Mouse (Mus musculus) kidney, postnatal 0 days (tissue): ENCODE data around the gene Ugt1a10. TPM values are rescaled to one million over a fixed set of nuclear protein-coding genes. Genes with fewer than 3 reads are reported as not detected.
A peak's percentile ranks its signal among the peaks of the same experiment; 100 is the strongest.
"Not testable (repeated sequence)": the region's sequence is repeated elsewhere in the genome, so short reads cannot be mapped to it uniquely, and the experiment has no call there.

Source experiments
- ATAC-seq: fragments of 200-750 bp; cut with Nextera tagmentation; replicated peaks from 2 replicates; pipeline ENCODE4 v1.8.0; 2017; ENCODE audit warnings: low read depth, moderate number of reproducible peaks, moderate TSS enrichment, moderate library complexity; ENCODE audit not compliant: low FRiP score
- DNase-seq: peaks from one replicate; pipeline ENCODE4 v3.0.0-alpha.2; 2016; ENCODE audit warnings: low spot score
- H3K27ac ChIP-seq: fragments of 300-500 bp; sonication (generic); 2 replicates; pipeline ENCODE4 v1.5.1; 2014; ENCODE audit warnings: mild to moderate bottlenecking
- H3K27me3 ChIP-seq: fragments of 300-500 bp; sonication (generic); 2 replicates; pipeline ENCODE4 v1.6.1; 2014; ENCODE audit warnings: low read length, mixed read lengths; ENCODE audit not compliant: insufficient read depth
- H3K36me3 ChIP-seq: fragments of 300-500 bp; sonication (generic); 2 replicates; pipeline ENCODE4 v1.6.1; 2014; ENCODE audit warnings: low read length, mixed read lengths; ENCODE audit not compliant: insufficient read depth
- H3K4me1 ChIP-seq: fragments of 300-500 bp; sonication (generic); replicated peaks from 2 replicates; pipeline ENCODE4 v1.6.1; 2014; ENCODE audit warnings: antibody characterized with exemption, low read length, mixed read lengths; ENCODE audit not compliant: insufficient read depth
- H3K4me2 ChIP-seq: fragments of 300-500 bp; sonication (generic); 2 replicates; pipeline ENCODE4 v1.6.1; 2014; ENCODE audit warnings: mild to moderate bottlenecking, low read length, moderate library complexity, mixed read lengths
- H3K4me3 ChIP-seq: fragments of 300-500 bp; sonication (generic); replicated peaks from 2 replicates; pipeline ENCODE4 v1.5.1; 2014; ENCODE audit warnings: low read depth, low read length
- H3K9ac ChIP-seq: fragments of 300-500 bp; sonication (generic); 2 replicates; pipeline ENCODE4 v1.6.1; 2014; ENCODE audit warnings: low read depth, low read length
- H3K9me3 ChIP-seq: fragments of 300-500 bp; sonication (generic); replicated peaks from 2 replicates; pipeline ENCODE4 v1.6.1; 2016; ENCODE audit warnings: low read length, inconsistent platforms, mixed read lengths
- CTCF ChIP-seq: IDR thresholded peaks from 2 replicates; pipeline ENCODE4 v1.5.1; 2016; ENCODE audit warnings: antibody characterized with exemption, low read depth, mild to moderate bottlenecking, moderate library complexity
- WGBS: fragments of 180-500 bp; shearing (Covaris S2); extraction: QIAGEN DNeasy Blood & Tissue Kit; methylation state at CpG from one replicate; pipeline ENCODE4 v1.1.7; 2014; 5-methylcytosine and 5-hydroxymethylcytosine counted together
- polyA plus RNA-seq: library from polyadenylated mRNA; unstranded; fragments of >200 nt; fragmentation: Nextera tagmentation; extraction: Ambion mirVana; gene quantifications from 2 replicates; pipeline ENCODE4 v1.2.1, GENCODE M21; 2015

Gene Ugt1a10
- polyA plus RNA-seq, 1 experiment from 2014 or later, result 52.3 TPM

DNA sequence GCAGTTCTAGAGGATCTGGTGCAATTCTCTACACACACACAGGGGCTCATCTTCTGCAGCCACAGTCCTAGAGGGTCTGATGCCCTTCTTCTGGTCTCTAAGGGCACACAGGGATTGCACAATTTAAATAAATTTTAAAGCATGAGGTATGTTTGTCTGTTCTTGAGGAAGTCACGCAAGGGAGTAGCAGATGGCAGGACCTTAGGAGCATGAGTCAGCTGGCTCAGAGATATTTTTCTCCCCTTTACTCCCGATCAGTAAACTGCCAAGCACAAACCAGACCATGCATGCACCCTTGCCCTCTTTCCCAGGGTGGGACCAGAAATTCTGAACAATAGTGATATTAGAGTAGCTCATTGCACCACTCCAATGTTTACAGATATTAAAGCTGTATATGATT lies 103.2 kb downstream of the Ugt1a10 start:
- Histone ChIP-seq H3K9me3 (no peaks in the 10 kb centered on the region), H3K4me1 (no peaks in the 10 kb centered on the region), H3K9ac (no peak overlapping the region), H3K4me3 (no peak overlapping the region), H3K27ac (no peak overlapping the region), H3K27me3 (no peaks in the 10 kb centered on the region), H3K4me2 (no peak overlapping the region), H3K36me3 (no peaks in the 10 kb centered on the region)
- no peak for ATAC-seq
- 64% methylated on average over 2 of the region's 2 CpGs for WGBS
- no peak for DNase-seq
- TF ChIP-seq CTCF, result no peak

DNA sequence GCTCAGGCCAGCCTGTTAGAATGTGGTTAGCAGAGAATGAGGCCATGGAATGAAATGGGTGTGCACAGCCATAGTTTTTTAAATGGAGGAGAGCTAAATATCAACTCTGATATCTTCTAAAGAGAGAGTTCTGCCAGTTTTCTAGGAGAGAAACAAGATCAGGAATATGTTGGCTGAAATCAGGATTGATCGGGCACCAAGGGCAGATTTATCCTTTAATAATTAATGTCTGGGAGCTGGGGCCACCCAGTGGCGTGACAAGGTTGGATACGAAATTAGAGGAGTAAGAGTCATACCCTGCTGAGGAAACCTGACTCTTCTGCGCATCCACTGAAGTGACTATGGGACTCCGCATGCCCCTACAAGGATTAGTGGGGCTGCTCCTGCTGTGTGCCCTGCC lies 110.5 kb downstream of the Ugt1a10 start, which contains the start of gene Ugt1a5:
TSS of gene Ugt1a5 (plus strand) at position 302 of the 400 bp plus-strand sequence.
- Histone ChIP-seq H3K9me3 (no peaks in the 10 kb centered on the region), H3K4me3 (no peak within 1 kb of the TSS), H3K4me1 (no peaks in the 10 kb centered on the region), H3K9ac (no peak within 1 kb of the TSS), H3K27me3 (no peaks in the 10 kb centered on the region), H3K27ac (no peak within 1 kb of the TSS), H3K4me2 (no peak within 1 kb of the TSS), H3K36me3 (no peaks in the 10 kb centered on the region)
- ATAC-seq, result no peak
- 76% methylated on average over 5 of the region's 5 CpGs for WGBS
- no peak for DNase-seq
- no peak for TF ChIP-seq CTCF

DNA sequence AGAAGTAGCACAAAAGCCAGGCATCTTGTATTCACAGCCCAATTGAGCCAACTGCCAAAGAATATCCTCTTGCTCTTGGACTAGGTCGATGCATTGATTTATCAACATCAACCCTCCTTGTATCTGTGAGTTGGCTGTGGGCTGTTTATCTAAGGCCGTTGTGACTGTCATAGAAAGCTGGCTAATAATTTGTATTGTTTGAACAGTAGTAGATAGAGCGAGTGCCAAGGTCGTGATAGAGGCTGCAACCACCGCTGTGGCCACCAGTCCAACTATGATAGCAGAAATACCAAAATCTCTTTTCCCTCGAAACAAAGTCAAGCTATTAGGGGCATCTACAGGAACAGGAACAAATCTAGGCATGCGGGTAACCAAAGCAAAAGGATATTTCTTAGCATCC lies 117.0 kb downstream of the Ugt1a10 start:
- DNase-seq, H3K9ac ChIP-seq, ATAC-seq, H3K4me3 ChIP-seq, H3K27ac ChIP-seq, H3K4me1 ChIP-seq, H3K27me3 ChIP-seq, H3K36me3 ChIP-seq, H3K9me3 ChIP-seq, H3K4me2 ChIP-seq: not testable (repeated sequence)
- 86% methylated on average over 5 of the region's 7 CpGs for WGBS

DNA sequence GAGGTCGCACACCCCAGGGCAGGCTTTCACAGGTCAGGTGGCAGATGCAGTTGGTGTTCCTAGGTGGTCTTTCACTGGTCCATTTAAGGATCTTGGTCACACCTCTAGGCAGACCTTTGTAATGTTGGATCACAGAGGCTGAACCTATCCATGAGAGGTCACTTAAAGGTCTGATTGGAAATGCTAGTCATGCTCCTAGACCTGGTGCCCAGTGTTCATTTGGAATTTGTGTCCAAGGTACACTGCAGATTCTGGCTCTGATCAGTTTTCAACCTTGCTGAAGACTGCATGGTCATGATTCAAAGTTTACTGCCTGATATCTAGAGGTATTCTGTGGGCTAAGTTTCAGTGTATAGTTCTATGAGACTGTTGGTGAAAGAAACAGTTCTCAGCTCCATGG lies 124.5 kb downstream of the Ugt1a10 start:
- DNase-seq (no peak), ATAC-seq (no peak)
- WGBS, result 88% methylated on average over 1 of the region's 1 CpGs
- no peak overlapping the region for H3K4me3 ChIP-seq
- H3K4me1 ChIP-seq, result no peaks in the 10 kb centered on the region
- no peaks in the 10 kb centered on the region for H3K9me3 ChIP-seq
- no peak overlapping the region for H3K9ac ChIP-seq
- no peak for TF ChIP-seq CTCF
- H3K27me3 ChIP-seq, result no peaks in the 10 kb centered on the region
- no peak overlapping the region for H3K27ac ChIP-seq
- H3K4me2 ChIP-seq, result no peak overlapping the region
- no peaks in the 10 kb centered on the region for H3K36me3 ChIP-seq

DNA sequence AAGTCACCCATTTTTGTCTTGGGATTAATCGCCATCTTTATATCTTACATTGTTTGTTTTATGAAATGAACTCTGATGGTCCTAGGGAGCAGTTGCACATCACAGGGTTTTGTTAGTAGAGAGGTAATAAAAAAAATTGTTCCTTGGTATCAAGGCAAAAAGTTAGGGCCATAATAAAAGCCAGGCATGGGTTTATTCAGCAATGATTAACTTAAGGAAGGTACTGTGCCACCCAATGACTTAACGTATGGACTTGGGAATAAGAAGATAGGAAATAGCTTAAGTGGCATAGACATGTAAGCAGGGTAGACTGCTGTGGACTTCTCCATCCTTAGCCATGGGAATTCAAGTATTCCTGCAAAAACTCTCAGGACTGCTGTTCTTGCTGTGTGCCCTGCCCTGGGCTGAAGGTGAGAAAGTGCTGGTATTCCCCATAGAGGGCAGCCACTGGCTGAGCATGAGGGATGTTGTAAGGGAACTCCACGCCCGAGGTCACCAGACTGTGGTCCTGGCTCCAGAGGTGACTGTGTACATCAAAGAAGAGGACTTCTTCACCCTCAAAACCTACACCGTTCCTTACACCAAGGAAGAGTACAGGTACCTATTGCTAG lies 131.2 kb downstream of the Ugt1a10 start:
- H3K36me3 ChIP-seq, result no peaks in the 10 kb centered on the region
- no peak for TF ChIP-seq CTCF
- no peak overlapping the region for H3K4me2 ChIP-seq
- no peaks in the 10 kb centered on the region for H3K4me1 ChIP-seq
- H3K9me3 ChIP-seq, result no peaks in the 10 kb centered on the region
- ATAC-seq (no peak), DNase-seq (no peak)
- no peak overlapping the region for H3K9ac ChIP-seq
- no peaks in the 10 kb centered on the region for H3K27me3 ChIP-seq
- 83% methylated on average over 5 of the region's 5 CpGs for WGBS
- no peak overlapping the region for H3K4me3 ChIP-seq
- no peak overlapping the region for H3K27ac ChIP-seq

DNA sequence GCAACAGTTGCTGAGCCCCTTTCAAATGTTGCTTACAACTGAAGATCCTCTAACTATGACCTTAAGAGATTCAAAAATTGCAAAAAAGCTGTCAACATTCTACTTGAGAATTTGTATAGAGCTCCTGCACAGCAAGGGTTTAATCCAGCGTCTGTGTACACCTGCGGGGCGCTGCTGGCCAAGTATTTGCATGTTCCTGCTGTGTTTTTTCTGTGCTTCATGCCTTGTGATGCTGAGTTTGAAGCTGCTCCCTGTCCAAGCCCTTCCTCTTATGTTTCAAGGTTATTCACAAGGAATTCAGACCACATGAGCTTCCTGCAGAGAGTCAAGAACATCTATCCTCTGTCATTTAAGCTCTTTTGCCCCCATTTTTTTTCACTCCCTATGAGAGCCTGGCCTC lies 136.9 kb downstream of the Ugt1a10 start:
- no peak overlapping the region for H3K9ac ChIP-seq
- no peaks in the 10 kb centered on the region for H3K36me3 ChIP-seq
- no peaks in the 10 kb centered on the region for H3K4me1 ChIP-seq
- 75% methylated on average over 3 of the region's 3 CpGs for WGBS
- no peak overlapping the region for H3K4me2 ChIP-seq
- no peak for ATAC-seq
- no peaks in the 10 kb centered on the region for H3K27me3 ChIP-seq
- H3K9me3 ChIP-seq, result no peaks in the 10 kb centered on the region
- DNase-seq, result no peak
- no peak overlapping the region for H3K4me3 ChIP-seq
- no peak for TF ChIP-seq CTCF
- H3K27ac ChIP-seq, result no peak overlapping the region

DNA sequence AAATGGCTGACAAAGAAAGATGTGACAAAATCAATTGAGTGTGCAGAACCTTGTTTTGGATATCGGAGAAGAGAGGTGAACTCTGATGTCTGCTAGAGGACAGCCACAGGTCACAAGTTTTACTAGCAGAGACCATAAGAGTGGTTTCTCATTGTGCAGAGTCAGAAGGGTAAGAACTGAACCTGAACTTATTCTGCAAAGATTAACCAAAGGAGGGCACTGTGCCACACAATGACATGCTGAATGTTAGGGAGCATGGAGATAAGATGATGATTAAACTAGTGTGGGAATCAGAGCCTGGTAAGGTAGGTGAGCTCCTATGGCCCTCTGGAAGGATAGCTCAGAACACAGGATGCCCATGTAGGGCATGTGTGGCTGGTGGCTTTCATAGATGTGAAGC lies 140.5 kb downstream of the Ugt1a10 start:
- H3K9ac ChIP-seq, result no peak overlapping the region

More for the DNA sequence above, 140.5 kb downstream of the Ugt1a10 start:
- H3K4me1 ChIP-seq, result no peaks in the 10 kb centered on the region
- ATAC-seq (peak; percentile 85), DNase-seq (peak; percentile 13)
- H3K27ac ChIP-seq, result no peak overlapping the region
- peak; percentile 26; the same call in 1 of the 2 replicates for TF ChIP-seq CTCF
- H3K4me2 ChIP-seq, result no peak overlapping the region
- no peaks in the 10 kb centered on the region for H3K9me3 ChIP-seq
- no peaks in the 10 kb centered on the region for H3K36me3 ChIP-seq
- WGBS, result 49% methylated on average over 1 of the region's 1 CpGs
- no peak overlapping the region for H3K4me3 ChIP-seq
- no peaks in the 10 kb centered on the region for H3K27me3 ChIP-seq
